Mouse (Mus musculus): ENCODE data around the gene Ddah2. TPM values are rescaled to one million over a fixed set of nuclear protein-coding genes. Genes with fewer than 3 reads are reported as not detected.
A peak's percentile ranks its signal among the peaks of the same experiment; 100 is the strongest.

Ddah2 gene
- total and polyA plus RNA-seq, 2 experiments from 2014 or later, result 97.1 to 128 TPM

DNA sequence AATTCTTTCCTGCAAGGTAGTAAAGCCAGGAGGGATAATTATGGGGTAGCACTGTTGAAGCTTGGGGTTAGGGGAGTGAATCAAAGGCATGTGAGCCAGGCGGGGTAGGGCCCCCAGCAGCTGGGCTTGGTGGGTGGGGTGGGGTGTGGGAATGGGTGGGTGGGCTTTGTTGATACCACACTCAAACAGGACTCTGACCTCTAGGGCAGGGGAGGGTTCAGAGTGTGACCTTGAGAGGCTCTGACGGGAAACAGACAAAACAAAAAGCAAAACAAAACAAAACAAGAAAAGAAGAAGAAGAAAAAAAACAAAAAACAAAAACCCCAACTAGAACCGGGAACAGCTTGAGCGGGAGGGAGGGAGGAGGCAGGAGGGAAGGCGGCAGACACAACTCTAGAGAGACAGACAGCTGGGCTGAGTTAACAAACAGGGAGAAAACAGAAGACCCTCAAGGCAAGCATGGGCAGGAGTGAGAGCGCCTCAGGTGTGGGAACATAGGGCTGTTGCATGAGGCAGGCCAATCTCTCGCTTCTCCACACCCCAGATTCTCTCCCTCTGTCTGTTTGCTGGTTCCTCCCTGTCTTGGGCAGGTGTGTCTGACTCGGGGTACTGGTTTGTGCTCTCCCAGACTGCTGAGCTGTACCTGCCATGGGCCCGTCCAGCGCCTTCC is 17.8 kb downstream of the Ddah2 start, which contains the start of gene Ly6g6e:
Gene Ly6g6e, plus strand, starts transcription at position 396 of the 670 bp plus-strand sequence.
- DNase-seq (ENCODE audit: low spot score) (no peak), ATAC-seq (ENCODE audit: insufficient read depth, low read depth) (no peak)
- peak within 1 kb of the TSS; percentile 36 for H3K4me3 ChIP-seq (ENCODE audit: low read depth, low read length)
- no peaks in the 10 kb centered on the region for H3K36me3 ChIP-seq (replicated peaks; ENCODE audit: control insufficient read depth, insufficient read depth, low read length)
- H3K27ac ChIP-seq (ENCODE audit: low read depth), result no peak within 1 kb of the TSS
- peak within 1 kb of the TSS; percentile 58 for H3K4me2 ChIP-seq (ENCODE audit: low read depth, low read length)
- peaks cover 15% of the 10 kb centered on the region; the same call in 1 of the 2 replicates for H3K4me1 ChIP-seq (ENCODE audit: control insufficient read depth, insufficient read depth)
- no peak for TF ChIP-seq CTCF (IDR thresholded peaks at IDR 0.05; ENCODE audit: low read depth)
- no peak for TF ChIP-seq EP300 (IDR thresholded peaks at IDR 0.05; ENCODE audit: low read depth)
- peak within 1 kb of the TSS; percentile 51 for H3K9ac ChIP-seq (replicated peaks; ENCODE audit: low read depth, low read length)
- H3K9me3 ChIP-seq (replicated peaks; ENCODE audit: control insufficient read depth, low read length), result no peaks in the 10 kb centered on the region
- H3K27me3 ChIP-seq (ENCODE audit: control insufficient read depth, insufficient read depth, low read length), result no peaks in the 10 kb centered on the region; the same call in 1 of the 2 replicates
- WGBS, result 50% methylated on average over 10 of the region's 10 CpGs

- H3K9me3 ChIP-seq (replicated peaks; ENCODE audit: control insufficient read depth, low read length), result no peaks in the 10 kb centered on the region
- no peaks in the 10 kb centered on the region for H3K36me3 ChIP-seq (replicated peaks; ENCODE audit: control insufficient read depth, insufficient read depth, low read length)
- no peak for ATAC-seq (ENCODE audit: insufficient read depth, low read depth)
- no peak overlapping the region; the same call in 1 of the 2 replicates for H3K9ac ChIP-seq (replicated peaks; ENCODE audit: low read depth, low read length)
- H3K4me3 ChIP-seq (ENCODE audit: low read depth, low read length), result peak overlapping the region; percentile 36
- no peak overlapping the region for H3K27ac ChIP-seq (ENCODE audit: low read depth)
- WGBS, result 37% methylated on average over 2 of the region's 2 CpGs
- peaks cover 15% of the 10 kb centered on the region; the same call in 1 of the 2 replicates for H3K4me1 ChIP-seq (ENCODE audit: control insufficient read depth, insufficient read depth)
- H3K27me3 ChIP-seq (ENCODE audit: control insufficient read depth, insufficient read depth, low read length), result no peaks in the 10 kb centered on the region; the same call in 1 of the 2 replicates
- no peak for DNase-seq (ENCODE audit: low spot score)
- peak overlapping the region; percentile 58 for H3K4me2 ChIP-seq (ENCODE audit: low read depth, low read length)
- TF ChIP-seq EP300 (IDR thresholded peaks at IDR 0.05; ENCODE audit: low read depth) (no peak), CTCF (IDR thresholded peaks at IDR 0.05; ENCODE audit: low read depth) (no peak)
Observed at GRCm38 (mm10) chr17:35077285-35077684, 18.4 kb downstream of the Ddah2 start.

DNA sequence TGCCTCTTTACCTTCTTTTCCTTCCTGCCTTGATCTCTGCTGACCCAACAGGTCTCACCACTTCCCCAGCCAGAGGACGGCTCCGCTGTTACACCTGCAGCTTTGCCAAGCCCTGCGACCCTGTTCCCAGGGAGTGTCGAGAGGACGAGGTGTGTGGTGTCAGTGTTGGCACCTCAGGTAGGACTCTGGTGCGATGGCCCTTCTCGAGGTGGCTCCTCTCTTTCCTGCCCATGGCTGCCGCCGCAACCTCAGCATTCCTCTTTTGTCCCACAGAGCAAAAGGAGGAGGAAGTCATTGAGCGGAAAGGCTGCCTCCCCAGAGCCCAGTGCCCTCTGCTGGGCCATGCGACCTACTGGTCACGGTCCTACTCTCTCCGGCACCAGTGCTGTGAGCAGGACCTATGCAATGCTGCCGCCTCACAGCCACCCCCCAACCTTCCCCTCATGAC is 19.0 kb downstream of the Ddah2 start, which contains the start of gene Ly6g6d:
Gene Ly6g6d, minus strand, starts transcription at position 280 of the 448 bp plus-strand sequence.
- no peaks in the 10 kb centered on the region; the same call in 1 of the 2 replicates for H3K27me3 ChIP-seq (ENCODE audit: control insufficient read depth, insufficient read depth, low read length)
- peak; percentile 73 for DNase-seq (ENCODE audit: low spot score)
- H3K9ac ChIP-seq (replicated peaks; ENCODE audit: low read depth, low read length), result peak within 1 kb of the TSS; percentile 51
- H3K4me1 ChIP-seq (ENCODE audit: control insufficient read depth, insufficient read depth), result peaks cover 15% of the 10 kb centered on the region; the same call in 1 of the 2 replicates
- 11% methylated on average over 14 of the region's 14 CpGs for WGBS
- no peaks in the 10 kb centered on the region for H3K9me3 ChIP-seq (replicated peaks; ENCODE audit: control insufficient read depth, low read length)
- H3K27ac ChIP-seq (ENCODE audit: low read depth), result no peak within 1 kb of the TSS
- peak within 1 kb of the TSS; percentile 58 for H3K4me2 ChIP-seq (ENCODE audit: low read depth, low read length)
- H3K4me3 ChIP-seq (ENCODE audit: low read depth, low read length), result peak within 1 kb of the TSS; percentile 36
- TF ChIP-seq EP300 (IDR thresholded peaks at IDR 0.05; ENCODE audit: low read depth) (no peak), CTCF (IDR thresholded peaks at IDR 0.05; ENCODE audit: low read depth) (peak; percentile 62)
- ATAC-seq (ENCODE audit: insufficient read depth, low read depth), result peak; percentile 82
- no peaks in the 10 kb centered on the region for H3K36me3 ChIP-seq (replicated peaks; ENCODE audit: control insufficient read depth, insufficient read depth, low read length)

- 10% methylated on average over 9 of the region's 9 CpGs for WGBS
- H3K9ac ChIP-seq (replicated peaks; ENCODE audit: low read depth, low read length), result no peak overlapping the region
- no peaks in the 10 kb centered on the region for H3K9me3 ChIP-seq (replicated peaks; ENCODE audit: control insufficient read depth, low read length)
- no peaks in the 10 kb centered on the region for H3K36me3 ChIP-seq (replicated peaks; ENCODE audit: control insufficient read depth, insufficient read depth, low read length)
- H3K27ac ChIP-seq (ENCODE audit: low read depth), result no peak overlapping the region
- ATAC-seq (ENCODE audit: insufficient read depth, low read depth), result 0 out of 2 replicates have a peak, but pooled peaks have one; percentile 24
- no peaks in the 10 kb centered on the region; the same call in 1 of the 2 replicates for H3K27me3 ChIP-seq (ENCODE audit: control insufficient read depth, insufficient read depth, low read length)
- no peak for DNase-seq (ENCODE audit: low spot score)
- no peak overlapping the region for H3K4me3 ChIP-seq (ENCODE audit: low read depth, low read length)
- peaks cover 15% of the 10 kb centered on the region; the same call in 1 of the 2 replicates for H3K4me1 ChIP-seq (ENCODE audit: control insufficient read depth, insufficient read depth)
- H3K4me2 ChIP-seq (ENCODE audit: low read depth, low read length), result peak overlapping the region; percentile 42
- TF ChIP-seq EP300 (IDR thresholded peaks at IDR 0.05; ENCODE audit: low read depth), result no peak
- peak; percentile 18; the same call in 1 of the 2 replicates for TF ChIP-seq CTCF (IDR thresholded peaks at IDR 0.05; ENCODE audit: low read depth)
Observed at GRCm38 (mm10) chr17:35079778-35080177, 20.9 kb downstream of the Ddah2 start.

DNA sequence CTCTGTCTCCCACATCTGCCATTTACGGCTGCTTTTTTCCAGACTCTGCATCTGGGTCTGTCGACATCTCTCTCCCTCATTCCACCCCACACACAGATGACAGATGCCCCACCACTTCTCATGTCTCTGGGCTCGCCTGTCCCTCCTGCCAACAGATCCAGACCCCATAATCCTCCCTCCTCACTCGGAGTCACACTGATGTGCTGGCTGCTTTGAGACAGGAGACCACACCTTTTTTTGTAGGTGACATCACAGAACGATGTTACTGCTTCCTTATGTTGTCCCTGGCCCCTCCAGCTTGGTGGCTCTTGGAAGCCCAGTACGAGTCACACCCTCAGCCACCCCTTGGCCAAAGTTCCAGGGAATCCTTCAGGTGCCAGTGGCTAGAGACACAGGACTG is 21.4 kb downstream of the Ddah2 start:
- H3K4me2 ChIP-seq (ENCODE audit: low read depth, low read length), result peak overlapping the region; percentile 42; the same call in 1 of the 2 replicates
- no peaks in the 10 kb centered on the region; the same call in 1 of the 2 replicates for H3K27me3 ChIP-seq (ENCODE audit: control insufficient read depth, insufficient read depth, low read length)
- no peak overlapping the region for H3K4me3 ChIP-seq (ENCODE audit: low read depth, low read length)
- DNase-seq (ENCODE audit: low spot score), result no peak
- WGBS, result 34% methylated on average over 6 of the region's 6 CpGs
- H3K27ac ChIP-seq (ENCODE audit: low read depth), result no peak overlapping the region
- H3K36me3 ChIP-seq (replicated peaks; ENCODE audit: control insufficient read depth, insufficient read depth, low read length), result no peaks in the 10 kb centered on the region
- no peak overlapping the region for H3K9ac ChIP-seq (replicated peaks; ENCODE audit: low read depth, low read length)
- peaks cover 15% of the 10 kb centered on the region; the same call in 1 of the 2 replicates for H3K4me1 ChIP-seq (ENCODE audit: control insufficient read depth, insufficient read depth)
- TF ChIP-seq CTCF (IDR thresholded peaks at IDR 0.05; ENCODE audit: low read depth) (no peak), EP300 (IDR thresholded peaks at IDR 0.05; ENCODE audit: low read depth) (no peak)
- H3K9me3 ChIP-seq (replicated peaks; ENCODE audit: control insufficient read depth, low read length), result no peaks in the 10 kb centered on the region
- ATAC-seq (ENCODE audit: insufficient read depth, low read depth), result no peak

All from heart, postnatal 0 days (tissue).